Mouse (Mus musculus) embryonic facial prominence, embryonic 10.5 days (tissue): ENCODE data around the gene Selenon. TPM values are rescaled to one million over a fixed set of nuclear protein-coding genes. Genes with fewer than 3 reads are reported as not detected.

Experiments used
- DNase-seq: peaks from one replicate; pipeline ENCODE4 v3.0.0-alpha.2; 2017; ENCODE audit warnings: low spot score
- H3K27ac ChIP-seq: fragments of 300-500 bp; sonication (generic); replicated peaks from 2 replicates; pipeline ENCODE4 v1.5.1; 2016; ENCODE audit warnings: mild to moderate bottlenecking
- H3K27me3 ChIP-seq: fragments of 300-500 bp; sonication (generic); replicated peaks from 2 replicates; pipeline ENCODE4 v1.6.1; 2016; ENCODE audit warnings: low read depth, mild to moderate bottlenecking; ENCODE audit not compliant: poor library complexity, severe bottlenecking
- H3K36me3 ChIP-seq: fragments of 300-500 bp; sonication (generic); replicated peaks from 2 replicates; pipeline ENCODE4 v1.6.1; 2016; ENCODE audit warnings: mild to moderate bottlenecking, moderate library complexity
- H3K4me1 ChIP-seq: fragments of 300-500 bp; sonication (generic); 2 replicates; pipeline ENCODE4 v1.6.1; 2016
- H3K4me3 ChIP-seq: fragments of 300-500 bp; sonication (generic); 2 replicates; pipeline ENCODE4 v1.5.1; 2016; ENCODE audit warnings: mild to moderate bottlenecking, moderate library complexity
- H3K9me3 ChIP-seq: fragments of 300-500 bp; sonication (generic); 2 replicates; pipeline ENCODE4 v1.6.1; 2016; ENCODE audit warnings: mild to moderate bottlenecking
- WGBS: fragments of 180-500 bp; shearing (Covaris S2); methylation state at CpG from one replicate; pipeline ENCODE4 v1.1.7; 2016; 5-methylcytosine and 5-hydroxymethylcytosine counted together
- polyA plus RNA-seq: library from polyadenylated mRNA; unstranded; fragments of >200 nt; fragmentation: Nextera tagmentation; extraction: Ambion mirVana; gene quantifications from 2 replicates; pipeline ENCODE4 v1.2.1, GENCODE M21; 2016

Selenon gene
- polyA plus RNA-seq, 1 experiment from 2014 or later: 9.5 TPM

- Histone ChIP-seq H3K4me3 (no peak overlapping the region), H3K36me3 (no peaks in the 10 kb centered on the region), H3K27ac (no peak overlapping the region; the same call in 1 of the 2 replicates), H3K4me1 (peaks cover 15% of the 10 kb centered on the region), H3K9me3 (no peaks in the 10 kb centered on the region), H3K27me3 (0 out of 2 replicates have a peak, but pooled peaks cover 10% of the 10 kb centered on the region)
- 84% methylated on average over 24 of the region's 24 CpGs for WGBS
- no peak for DNase-seq
These were observed 20.7 kb upstream of the Selenon start for GRCm38 (mm10) chr4:134572449-134573300.

- no peak overlapping the region for H3K4me3 ChIP-seq
- 0 out of 2 replicates have a peak, but pooled peaks cover 15% of the 10 kb centered on the region for H3K27me3 ChIP-seq
- no peaks in the 10 kb centered on the region; the same call in 1 of the 2 replicates for H3K9me3 ChIP-seq
- peaks cover 17% of the 10 kb centered on the region for H3K4me1 ChIP-seq
- WGBS: 77% methylated on average over 14 of the region's 14 CpGs
- DNase-seq: no peak
- H3K36me3 ChIP-seq: peaks cover under 1% of the 10 kb centered on the region; the same call in 1 of the 2 replicates
- 0 out of 2 replicates have a peak overlapping the region, but pooled peaks have one; percentile 8 for H3K27ac ChIP-seq
These were observed 18.9 kb upstream of the Selenon start for GRCm38 (mm10) chr4:134570704-134571451.

DNA sequence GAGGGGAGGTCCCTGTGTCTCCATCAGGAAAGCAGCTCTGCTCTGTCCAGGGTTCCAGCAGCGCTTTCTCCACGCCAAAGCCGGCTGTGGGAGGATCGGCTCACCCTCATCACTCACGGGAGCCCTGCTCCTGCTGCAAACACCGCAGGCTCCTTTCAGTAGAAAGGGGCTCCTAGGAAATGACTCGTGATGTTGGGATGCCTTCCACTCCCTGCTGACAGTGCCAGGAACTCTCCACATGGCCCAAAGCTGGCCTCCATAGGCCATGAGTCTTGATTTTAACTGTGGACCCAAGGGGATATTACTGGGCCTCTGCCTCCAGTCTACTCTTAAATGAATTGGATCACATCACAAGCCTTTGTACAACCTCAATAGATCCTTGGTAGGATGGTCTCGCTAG lies 17.9 kb upstream of the Selenon start:
- Histone ChIP-seq H3K4me1 (0 out of 2 replicates have a peak, but pooled peaks cover 9% of the 10 kb centered on the region), H3K27ac (no peak overlapping the region), H3K9me3 (peaks cover 3% of the 10 kb centered on the region; the same call in 1 of the 2 replicates), H3K27me3 (0 out of 2 replicates have a peak, but pooled peaks cover 15% of the 10 kb centered on the region), H3K36me3 (peaks cover 9% of the 10 kb centered on the region), H3K4me3 (no peak overlapping the region)
- WGBS: 78% methylated on average over 8 of the region's 8 CpGs
- DNase-seq: no peak

GRCm38 (mm10) chr4:134569205-134569604 lies 17.2 kb upstream of the Selenon start:
- DNase-seq: no peak
- Histone ChIP-seq H3K9me3 (peaks cover 3% of the 10 kb centered on the region; the same call in 1 of the 2 replicates), H3K27ac (no peak overlapping the region), H3K27me3 (0 out of 2 replicates have a peak, but pooled peaks cover 15% of the 10 kb centered on the region), H3K4me3 (no peak overlapping the region), H3K36me3 (peaks cover 14% of the 10 kb centered on the region), H3K4me1 (0 out of 2 replicates have a peak, but pooled peaks cover 9% of the 10 kb centered on the region)
- WGBS: 76% methylated on average over 6 of the region's 6 CpGs

GRCm38 (mm10) chr4:134567377-134568226 lies 15.6 kb upstream of the Selenon start:
- peaks cover 14% of the 10 kb centered on the region for H3K36me3 ChIP-seq
- no peak overlapping the region for H3K4me3 ChIP-seq
- H3K27me3 ChIP-seq: 0 out of 2 replicates have a peak, but pooled peaks cover 15% of the 10 kb centered on the region
- H3K27ac ChIP-seq: no peak overlapping the region
- DNase-seq: no peak
- 38% methylated on average over 19 of the region's 19 CpGs for WGBS
- peaks cover 3% of the 10 kb centered on the region; the same call in 1 of the 2 replicates for H3K9me3 ChIP-seq
- H3K4me1 ChIP-seq: 0 out of 2 replicates have a peak, but pooled peaks cover 9% of the 10 kb centered on the region

- H3K4me3 ChIP-seq: no peak overlapping the region
- 86% methylated on average over 6 of the region's 6 CpGs for WGBS
These were observed 12.1 kb upstream of the Selenon start for GRCm38 (mm10) chr4:134564093-134564492.

DNA sequence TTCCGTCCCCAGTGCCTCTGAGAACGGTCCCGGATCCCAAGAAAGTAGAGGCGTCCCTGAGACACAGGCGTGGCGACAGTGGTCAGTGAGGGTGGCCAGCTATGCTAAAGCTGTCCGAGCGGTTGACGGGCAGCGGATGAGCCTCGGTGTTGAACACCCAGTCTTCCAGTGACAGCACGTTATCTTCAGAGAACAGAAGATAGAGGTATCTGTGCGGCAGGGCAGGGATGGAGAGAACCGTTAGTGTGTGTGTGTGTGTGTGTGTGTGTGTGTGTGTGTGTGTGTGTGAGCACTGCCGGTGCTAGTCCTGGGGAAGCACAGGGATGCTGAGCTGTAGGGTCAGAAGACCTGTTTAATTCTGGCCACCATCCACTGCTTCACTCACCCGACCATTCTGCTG lies 11.7 kb upstream of the Selenon start:
- Histone ChIP-seq H3K9me3 (peaks cover 3% of the 10 kb centered on the region; the same call in 1 of the 2 replicates), H3K27me3 (0 out of 2 replicates have a peak, but pooled peaks cover 15% of the 10 kb centered on the region), H3K36me3 (peaks cover 18% of the 10 kb centered on the region), H3K27ac (no peak overlapping the region), H3K4me3 (no peak overlapping the region), H3K4me1 (peaks cover 9% of the 10 kb centered on the region)
- no peak for DNase-seq
- WGBS: 92% methylated on average over 16 of the region's 16 CpGs

More at GRCm38 (mm10) chr4:134564093-134564492, 12.1 kb upstream of the Selenon start:
- peaks cover 18% of the 10 kb centered on the region for H3K36me3 ChIP-seq
- H3K27ac ChIP-seq: no peak overlapping the region
- H3K4me1 ChIP-seq: peaks cover 5% of the 10 kb centered on the region; the same call in 1 of the 2 replicates
- H3K27me3 ChIP-seq: 0 out of 2 replicates have a peak, but pooled peaks cover 15% of the 10 kb centered on the region
- no peak for DNase-seq
- peaks cover 3% of the 10 kb centered on the region; the same call in 1 of the 2 replicates for H3K9me3 ChIP-seq

DNA sequence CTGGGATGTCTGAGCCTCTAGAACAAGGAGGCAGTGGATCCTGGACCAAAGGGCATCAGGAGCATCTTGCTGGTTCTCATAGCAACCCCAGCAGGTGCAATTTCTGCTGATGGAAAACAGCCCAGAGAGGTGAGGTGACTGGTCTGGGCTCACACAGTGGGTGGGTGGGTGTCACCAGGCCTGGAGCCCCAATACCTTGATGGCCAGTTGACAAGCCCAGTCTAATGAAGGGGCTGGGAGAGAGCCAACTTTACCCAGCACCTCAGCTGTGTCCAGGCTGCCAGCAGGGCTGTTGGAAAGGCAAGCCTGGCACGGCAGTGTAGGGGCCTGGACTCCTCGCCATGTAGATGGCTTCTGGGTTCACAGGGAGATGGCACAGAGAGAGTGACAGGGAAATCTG lies 10.0 kb upstream of the Selenon start:
- Histone ChIP-seq H3K36me3 (peaks cover 18% of the 10 kb centered on the region), H3K27me3 (0 out of 2 replicates have a peak, but pooled peaks cover 1% of the 10 kb centered on the region), H3K27ac (no peak overlapping the region), H3K4me3 (no peak overlapping the region), H3K9me3 (peaks cover 3% of the 10 kb centered on the region; the same call in 1 of the 2 replicates), H3K4me1 (peaks cover 16% of the 10 kb centered on the region)
- DNase-seq: no peak
- WGBS: 87% methylated on average over 2 of the region's 2 CpGs

DNA sequence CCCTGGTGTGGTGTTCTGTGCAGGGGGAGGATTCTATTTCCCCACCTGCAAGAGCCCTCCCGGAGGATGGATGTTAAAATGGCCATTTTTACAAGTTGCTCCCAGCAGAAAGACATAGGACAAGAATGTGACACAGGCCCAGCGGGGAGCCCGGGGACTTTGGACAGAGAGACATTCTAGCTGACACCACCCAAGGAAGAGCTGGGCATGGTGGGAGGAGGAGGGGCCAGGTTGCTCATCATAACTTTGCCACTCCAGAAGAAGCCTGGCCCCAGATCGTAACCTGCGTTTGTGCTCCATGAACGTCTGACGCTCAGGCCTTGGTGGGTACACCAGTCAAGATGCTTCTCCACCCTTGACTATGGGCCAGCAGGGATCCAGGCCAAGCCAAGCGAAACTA lies 8.7 kb upstream of the Selenon start:
- Histone ChIP-seq H3K4me3 (no peak overlapping the region), H3K36me3 (peaks cover 15% of the 10 kb centered on the region), H3K27ac (no peak overlapping the region), H3K4me1 (peaks cover 16% of the 10 kb centered on the region), H3K9me3 (peaks cover 3% of the 10 kb centered on the region; the same call in 1 of the 2 replicates), H3K27me3 (no peaks in the 10 kb centered on the region)
- 93% methylated on average over 8 of the region's 8 CpGs for WGBS
- no peak for DNase-seq

DNA sequence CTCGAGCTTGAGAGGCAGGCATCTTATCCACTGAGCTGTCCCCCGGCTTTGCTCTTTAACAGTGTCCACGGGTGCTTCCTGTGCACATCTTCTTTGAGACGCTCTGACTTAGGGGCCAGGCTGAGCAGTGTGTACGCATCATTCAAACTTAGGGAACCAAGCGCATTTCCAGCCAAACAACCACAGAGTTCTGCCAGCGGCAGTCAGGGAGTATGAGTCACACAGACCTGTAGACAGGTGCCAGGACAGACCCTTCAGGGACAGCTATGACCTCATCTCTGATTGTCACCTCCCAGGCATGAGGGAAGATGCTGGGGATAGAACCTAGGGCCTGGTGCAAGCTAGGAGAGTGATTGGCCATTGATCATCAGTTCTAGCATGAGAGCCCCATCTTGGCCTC lies 7.2 kb upstream of the Selenon start:
- Histone ChIP-seq H3K36me3 (peaks cover 4% of the 10 kb centered on the region; the same call in 1 of the 2 replicates), H3K27me3 (no peaks in the 10 kb centered on the region), H3K4me3 (no peak overlapping the region), H3K27ac (no peak overlapping the region), H3K4me1 (peaks cover 16% of the 10 kb centered on the region), H3K9me3 (no peaks in the 10 kb centered on the region)
- DNase-seq: no peak
- 81% methylated on average over 7 of the region's 7 CpGs for WGBS

GRCm38 (mm10) chr4:134558570-134559113 lies 6.7 kb upstream of the Selenon start:
- H3K4me3 ChIP-seq: no peak overlapping the region
- H3K9me3 ChIP-seq: no peaks in the 10 kb centered on the region
- whole genome bisulfite sequencing: 44% methylated on average over 9 of the region's 9 CpGs
- peaks cover 16% of the 10 kb centered on the region for H3K4me1 ChIP-seq
- H3K27me3 ChIP-seq: no peaks in the 10 kb centered on the region
- DNase-seq: peak; percentile 34
- peaks cover 4% of the 10 kb centered on the region; the same call in 1 of the 2 replicates for H3K36me3 ChIP-seq
- no peak overlapping the region for H3K27ac ChIP-seq
